Mouse (Mus musculus) ES-Bruce4 (cell line): ENCODE data around the gene Zfand4.

ENCODE experiments used
- CTCF ChIP-seq: IDR thresholded peaks from one replicate; pipeline ENCODE4 v1.8.1; 2011; ENCODE audit warnings: low read depth, low read length
- POLR2A ChIP-seq: IDR thresholded peaks from one replicate; pipeline ENCODE4 v1.8.1; 2011; ENCODE audit warnings: low read length; ENCODE audit not compliant: insufficient read depth

DNA sequence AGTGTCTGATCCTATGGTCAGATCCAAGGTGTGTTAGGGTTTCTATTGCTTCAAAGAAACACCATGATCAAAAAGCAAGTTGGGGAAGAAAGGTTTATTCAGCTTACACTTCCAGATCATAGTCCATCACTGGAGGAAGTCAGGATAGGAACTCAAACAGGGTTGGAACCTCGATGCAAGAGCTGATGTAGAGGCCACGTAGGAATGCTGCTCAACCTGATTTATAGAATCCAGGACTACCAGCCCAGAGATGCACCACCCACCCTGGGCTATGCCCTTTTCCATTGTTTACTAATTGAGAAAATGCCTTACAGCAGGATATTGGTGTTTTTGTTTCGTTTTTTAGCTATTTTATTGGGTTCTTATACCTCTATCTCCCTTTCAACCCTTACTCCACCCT is 97.4 kb downstream of the Zfand4 start:
- TF ChIP-seq CTCF (no peak), POLR2A (no peak)
